Mouse (Mus musculus): ENCODE data around the gene Flywch1.

DNA sequence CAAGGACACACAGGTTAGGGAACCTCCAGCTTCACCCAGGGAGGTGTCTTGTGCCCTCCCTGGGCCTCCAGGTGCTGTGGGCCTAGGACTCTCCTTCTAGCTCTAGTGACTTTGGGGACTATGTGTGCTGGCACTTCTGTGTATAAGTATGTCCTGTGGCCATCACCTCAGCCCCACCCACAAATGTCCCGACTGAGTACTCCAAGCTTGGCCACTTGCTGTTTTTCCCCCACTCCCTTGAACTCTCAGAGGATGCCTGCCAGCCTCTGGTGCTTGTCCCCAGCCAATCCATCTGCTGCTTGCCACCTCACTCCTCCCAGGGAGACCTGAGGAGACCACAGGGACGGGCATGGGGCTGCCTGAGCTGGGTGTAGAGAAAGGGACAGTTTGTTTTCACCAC, 7.0 kb upstream of the Flywch1 start:
- TF ChIP-seq GATA1 (IDR thresholded peaks at IDR 0.05; ENCODE audit: borderline replicate concordance, low read length) (no peak), FLI1 (IDR thresholded peaks at IDR 0.05; ENCODE audit: low read length) (no peak)

Data from megakaryocyte, embryonic 14.5 days (primary cell).